In genomic region chr10:5568991-5569390, GRCm38 (mm10) we compare ENCODE assay signal across 19 mouse cellular contexts. TPM values are rescaled to one million over a fixed set of nuclear protein-coding genes. Genes with fewer than 3 reads are reported as not detected.
DNase-seq lines count a peak whose midpoint lies in the region; ATAC-seq and TF ChIP-seq lines count a peak whose summit lies in the region.
"Had no signal": no experiment of that assay in that cellular context is flagged by ENCODE, and none has a peak within 500 bp of the region (broad histone marks: within the 10 kb centered on the region; RNA-seq: fewer than 3 reads in every experiment).

No protein-coding gene starts in this region.

- H3K27me3 ChIP-seq in embryonic facial prominence, embryonic 15.5 days, result no peaks in the 10 kb centered on the region
- H3K27me3 ChIP-seq in embryonic facial prominence, embryonic 10.5 days (replicated peaks; ENCODE audit: low read depth, poor library complexity, severe bottlenecking), result no peaks in the 10 kb centered on the region
- no peaks in the 10 kb centered on the region for H3K27me3 ChIP-seq in kidney, postnatal 0 days (ENCODE audit: insufficient read depth, low read length)
- H3K27me3 ChIP-seq in kidney, embryonic 14.5 days (ENCODE audit: control insufficient read depth, insufficient read depth, low read length), result no peaks in the 10 kb centered on the region
- H3K27me3 ChIP-seq in midbrain, embryonic 16.5 days (ENCODE audit: control insufficient read depth, insufficient read depth, low read depth, low read length), result no peaks in the 10 kb centered on the region

- no peaks in the 10 kb centered on the region for H3K4me1 ChIP-seq in embryonic facial prominence, embryonic 15.5 days
- no peaks in the 10 kb centered on the region for H3K4me1 ChIP-seq in embryonic facial prominence, embryonic 10.5 days
- no peaks in the 10 kb centered on the region for H3K4me1 ChIP-seq in kidney, postnatal 0 days (replicated peaks; ENCODE audit: insufficient read depth, low read length)
- H3K4me1 ChIP-seq in kidney, embryonic 14.5 days (ENCODE audit: control insufficient read depth, insufficient read depth, low read length), result no peaks in the 10 kb centered on the region
- no peaks in the 10 kb centered on the region for H3K4me1 ChIP-seq in midbrain, embryonic 16.5 days (ENCODE audit: control insufficient read depth, insufficient read depth, low read length)

- no peak overlapping the region for H3K9ac ChIP-seq in embryonic facial prominence, embryonic 15.5 days
- H3K9ac ChIP-seq in kidney, postnatal 0 days (ENCODE audit: low read depth, low read length), result no peak overlapping the region
- H3K9ac ChIP-seq in kidney, embryonic 14.5 days (ENCODE audit: low read depth, low read length), result no peak overlapping the region
- H3K9ac ChIP-seq in midbrain, embryonic 16.5 days (ENCODE audit: low read depth, low read length), result no peak overlapping the region
- H3K9ac ChIP-seq: hindbrain, embryonic 14.5 days had no signal

- no peak overlapping the region for H3K27ac ChIP-seq in embryonic facial prominence, embryonic 15.5 days (replicated peaks)
- no peak overlapping the region for H3K27ac ChIP-seq in embryonic facial prominence, embryonic 10.5 days (replicated peaks)
- no peak overlapping the region for H3K27ac ChIP-seq in kidney, postnatal 0 days
- no peak overlapping the region for H3K27ac ChIP-seq in kidney, embryonic 14.5 days (ENCODE audit: low read depth, low read length)
- H3K27ac ChIP-seq in midbrain, embryonic 16.5 days (ENCODE audit: low read length), result no peak overlapping the region
- H3K27ac ChIP-seq: hindbrain, embryonic 14.5 days had no signal

- H3K9me3 ChIP-seq in embryonic facial prominence, embryonic 15.5 days (replicated peaks), result no peaks in the 10 kb centered on the region
- no peaks in the 10 kb centered on the region for H3K9me3 ChIP-seq in embryonic facial prominence, embryonic 10.5 days
- H3K9me3 ChIP-seq in kidney, postnatal 0 days (replicated peaks; ENCODE audit: low read length), result no peaks in the 10 kb centered on the region
- no peaks in the 10 kb centered on the region for H3K9me3 ChIP-seq in kidney, embryonic 14.5 days (ENCODE audit: control insufficient read depth, low read length)
- no peaks in the 10 kb centered on the region for H3K9me3 ChIP-seq in midbrain, embryonic 16.5 days (replicated peaks; ENCODE audit: control insufficient read depth, low read length, poor library complexity, severe bottlenecking)
- H3K9me3 ChIP-seq: G1E had no signal

- H3K4me3 ChIP-seq in embryonic facial prominence, embryonic 15.5 days (replicated peaks), result no peak overlapping the region
- no peak overlapping the region for H3K4me3 ChIP-seq in embryonic facial prominence, embryonic 10.5 days
- H3K4me3 ChIP-seq in kidney, postnatal 0 days (replicated peaks; ENCODE audit: low read depth, low read length), result no peak overlapping the region
- H3K4me3 ChIP-seq in kidney, embryonic 14.5 days (ENCODE audit: low read length), result no peak overlapping the region
- no peak overlapping the region for H3K4me3 ChIP-seq in midbrain, embryonic 16.5 days (ENCODE audit: low read depth, low read length)

- peak; percentile 24; the same call in 1 of the 2 replicates for ATAC-seq in embryonic facial prominence, embryonic 15.5 days (ENCODE audit: insufficient number of reproducible peaks, low FRiP score, low TSS enrichment, low read depth)
- no peak for ATAC-seq in kidney, postnatal 0 days (replicated peaks; ENCODE audit: low FRiP score, low read depth)
- no peak for ATAC-seq in kidney, embryonic 14.5 days (ENCODE audit: low FRiP score, low TSS enrichment)
- no peak for ATAC-seq in midbrain, embryonic 16.5 days
- ATAC-seq: forebrain, embryonic 16.5 days had no signal

- H3K36me3 ChIP-seq in embryonic facial prominence, embryonic 15.5 days, result no peaks in the 10 kb centered on the region
- no peaks in the 10 kb centered on the region for H3K36me3 ChIP-seq in embryonic facial prominence, embryonic 10.5 days (replicated peaks)
- no peaks in the 10 kb centered on the region for H3K36me3 ChIP-seq in kidney, postnatal 0 days (ENCODE audit: insufficient read depth, low read length)
- H3K36me3 ChIP-seq in kidney, embryonic 14.5 days (ENCODE audit: control insufficient read depth, insufficient read depth, low read length), result no peaks in the 10 kb centered on the region
- no peaks in the 10 kb centered on the region for H3K36me3 ChIP-seq in midbrain, embryonic 16.5 days (ENCODE audit: control insufficient read depth, insufficient read depth, low read length)
- H3K36me3 ChIP-seq: G1E had no signal

- no peak overlapping the region for H3K4me2 ChIP-seq in embryonic facial prominence, embryonic 15.5 days (replicated peaks)
- no peak overlapping the region for H3K4me2 ChIP-seq in kidney, postnatal 0 days (ENCODE audit: low read length)
- H3K4me2 ChIP-seq in kidney, embryonic 14.5 days (replicated peaks; ENCODE audit: low read depth, low read length), result no peak overlapping the region
- no peak overlapping the region for H3K4me2 ChIP-seq in midbrain, embryonic 16.5 days (ENCODE audit: low read length)
- H3K4me2 ChIP-seq: hindbrain, embryonic 14.5 days had no signal

- DNase-seq in embryonic facial prominence, embryonic 10.5 days (ENCODE audit: low spot score), result no peak
- DNase-seq in kidney, postnatal 0 days (ENCODE audit: low spot score), result no peak
- DNase-seq in right cerebral cortex, adult 2 months (ENCODE audit: low spot score in 2 of 2), result peak; percentile 17 to 20
- DNase-seq in right cerebral cortex, postnatal 36 days (ENCODE audit: low spot score in 2 of 2), result no peak
- DNase-seq in embryo, embryonic 9.5 days (ENCODE audit: extremely low spot score), result no peak
- DNase-seq: gastrocnemius, postnatal 14 days; heart, postnatal 10 days; kidney, adult 11 months; kidney, postnatal 14 days; liver; lung, adult 2 months; right cerebral cortex, postnatal 25 days; thymus, postnatal 25 days had no signal

- 90% methylated on average over 4 of the region's 4 CpGs for WGBS in embryonic facial prominence, embryonic 15.5 days
- WGBS in embryonic facial prominence, embryonic 10.5 days, result 88% methylated on average over 4 of the region's 4 CpGs
- WGBS in kidney, postnatal 0 days, result 95% methylated on average over 4 of the region's 4 CpGs
- WGBS in kidney, embryonic 14.5 days, result 90% methylated on average over 4 of the region's 4 CpGs
- 86% methylated on average over 4 of the region's 4 CpGs for WGBS in midbrain, embryonic 16.5 days

- TF ChIP-seq CTCF in kidney, postnatal 0 days (IDR thresholded peaks at IDR 0.05; ENCODE audit: low read depth), result peak; percentile 31; the same call in 1 of the 2 replicates

RNA-seq across cellular contexts. Expression of gene Syne1, which starts 17.7 kb away (rescaled TPM):
- 8.0 and 10.2 TPM in 2 replicates for polyA plus RNA-seq in embryonic facial prominence, embryonic 15.5 days (2015; fragmentation: Nextera tagmentation; extraction: Ambion mirVana)
- polyA plus RNA-seq in embryonic facial prominence, embryonic 10.5 days (2016; fragmentation: Nextera tagmentation; extraction: Ambion mirVana), result 2.5 and 2.6 TPM in 2 replicates
- 5.2 and 5.6 TPM in 2 replicates for polyA plus RNA-seq in kidney, postnatal 0 days (2015; fragmentation: Nextera tagmentation; extraction: Ambion mirVana)
- polyA plus RNA-seq in kidney, embryonic 14.5 days (2014; fragmentation: Nextera tagmentation; extraction: Ambion mirVana), result 3.6 and 5.8 TPM in 2 replicates
- polyA plus RNA-seq in midbrain, embryonic 16.5 days (2015; fragmentation: Nextera tagmentation; extraction: Ambion mirVana), result 16.3 and 19.6 TPM in 2 replicates

RNA-seq across cellular contexts. Expression of gene Myct1, which starts 24.6 kb away (rescaled TPM):
- 4.7 and 5.3 TPM in 2 replicates for polyA plus RNA-seq in embryonic facial prominence, embryonic 15.5 days (2015; fragmentation: Nextera tagmentation; extraction: Ambion mirVana)
- 1.5 and 2.0 TPM in 2 replicates for polyA plus RNA-seq in embryonic facial prominence, embryonic 10.5 days (2016; fragmentation: Nextera tagmentation; extraction: Ambion mirVana)
- polyA plus RNA-seq in kidney, postnatal 0 days (2015; fragmentation: Nextera tagmentation; extraction: Ambion mirVana), result 12.2 and 12.4 TPM in 2 replicates
- 6.1 and 6.6 TPM in 2 replicates for polyA plus RNA-seq in kidney, embryonic 14.5 days (2014; fragmentation: Nextera tagmentation; extraction: Ambion mirVana)
- polyA plus RNA-seq in midbrain, embryonic 16.5 days (2015; fragmentation: Nextera tagmentation; extraction: Ambion mirVana), result 0.73 and 0.93 TPM in 2 replicates

Comparison
In these comparisons a context has a peak if more than half of its experiments do, and no peak if none do; other contexts are left out.
1. DNase-seq: peak in right cerebral cortex, adult 2 months (2 of 2); none in embryonic facial prominence, embryonic 10.5 days (single experiment), kidney, postnatal 0 days (single experiment), right cerebral cortex, postnatal 36 days (0 of 2) and embryo, embryonic 9.5 days (single experiment).